In genomic region chr13:32444531-32444930, GRCm38 (mm10) we compare ENCODE assay signal across 24 mouse cellular contexts.
"Had no signal": no experiment of that assay in that cellular context is flagged by ENCODE, and none has a peak within 500 bp of the region (broad histone marks: within the 10 kb centered on the region; RNA-seq: fewer than 3 reads in every experiment).

No protein-coding gene starts in this region.

- DNase-seq: forebrain, postnatal 0 days; gastrocnemius, postnatal 10 days; heart, postnatal 4 days; kidney, adult 18-20 months; kidney, adult 8-10 months; kidney, postnatal 10 days; kidney, postnatal 25 days; kidney, postnatal 4 days; liver; liver, embryonic 13.5 days; liver, postnatal 0 days had no signal

- H3K4me3 ChIP-seq: forebrain, embryonic 15.5 days; heart, adult 2 months; heart, embryonic 13.5 days; heart, embryonic 15.5 days; hindbrain, embryonic 10.5 days; hindbrain, embryonic 12.5 days; intestine, embryonic 15.5 days; layer of hippocampus, adult 2 months; left cerebral cortex, adult 2 months; limb, embryonic 10.5 days; limb, embryonic 12.5 days; liver, embryonic 13.5 days; liver, embryonic 15.5 days had no signal

- H3K9me3 ChIP-seq: forebrain, embryonic 15.5 days; heart, embryonic 13.5 days; heart, embryonic 15.5 days; hindbrain, embryonic 10.5 days; hindbrain, embryonic 12.5 days; intestine, embryonic 15.5 days; limb, embryonic 10.5 days; limb, embryonic 12.5 days; liver, embryonic 13.5 days; liver, embryonic 15.5 days had no signal

- H3K27me3 ChIP-seq: forebrain, embryonic 15.5 days; heart, embryonic 13.5 days; heart, embryonic 15.5 days; hindbrain, embryonic 12.5 days; intestine, embryonic 15.5 days; liver, embryonic 13.5 days; liver, embryonic 15.5 days had no signal

- H3K27ac ChIP-seq: forebrain, embryonic 15.5 days; heart, adult 2 months; heart, embryonic 13.5 days; heart, embryonic 15.5 days; hindbrain, embryonic 10.5 days; hindbrain, embryonic 12.5 days; hindbrain, embryonic 14.5 days; intestine, embryonic 15.5 days; layer of hippocampus, adult 2 months; left cerebral cortex, adult 2 months; limb, embryonic 10.5 days; limb, embryonic 12.5 days; liver, embryonic 13.5 days; liver, embryonic 15.5 days had no signal

- H3K4me1 ChIP-seq: forebrain, embryonic 15.5 days; heart, embryonic 13.5 days; heart, embryonic 15.5 days; hindbrain, embryonic 10.5 days; hindbrain, embryonic 12.5 days; intestine, embryonic 15.5 days; limb, embryonic 10.5 days; liver, embryonic 13.5 days; liver, embryonic 15.5 days had no signal

- H3K36me3 ChIP-seq: forebrain, embryonic 15.5 days; heart, embryonic 13.5 days; heart, embryonic 15.5 days; hindbrain, embryonic 10.5 days; hindbrain, embryonic 12.5 days; intestine, embryonic 15.5 days; limb, embryonic 10.5 days; limb, embryonic 12.5 days; liver, embryonic 13.5 days; liver, embryonic 15.5 days had no signal
